Mouse (Mus musculus) embryonic facial prominence, embryonic 14.5 days (tissue): ENCODE measurements at regions not wholly inside any gene's neighbourhood (a gene's known extent, or its start where the extent isn't known, plus 50 kb on each side); places are given as distances from the start of the nearest gene placed in this dataset.

Experiments
- ATAC-seq: fragments of 200-750 bp; cut with Nextera tagmentation; 2 replicates; pipeline ENCODE4 v1.8.0; 2017; ENCODE audit warnings: low read depth, moderate number of reproducible peaks, moderate TSS enrichment
- DNase-seq: peaks from one replicate; pipeline ENCODE4 v3.0.0-alpha.2; 2015; ENCODE audit warnings: low spot score
- H3K27ac ChIP-seq: fragments of 300-500 bp; sonication (generic); replicated peaks from 2 replicates; pipeline ENCODE4 v1.5.1; 2014; ENCODE audit warnings: low read depth, mild to moderate bottlenecking, low read length, moderate library complexity
- H3K27me3 ChIP-seq: fragments of 300-500 bp; sonication (generic); replicated peaks from 2 replicates; pipeline ENCODE4 v1.6.1; 2014; ENCODE audit warnings: low read length; ENCODE audit not compliant: control insufficient read depth, insufficient read depth
- H3K36me3 ChIP-seq: fragments of 300-500 bp; sonication (generic); 2 replicates; pipeline ENCODE4 v1.6.1; 2014; ENCODE audit warnings: low read length, mixed read lengths; ENCODE audit not compliant: control insufficient read depth, insufficient read depth
- H3K4me1 ChIP-seq: fragments of 300-500 bp; sonication (generic); 2 replicates; pipeline ENCODE4 v1.6.1; 2014; ENCODE audit warnings: antibody characterized with exemption, low read length; ENCODE audit not compliant: control insufficient read depth, insufficient read depth
- H3K4me2 ChIP-seq: fragments of 300-500 bp; sonication (generic); 2 replicates; pipeline ENCODE4 v1.6.1; 2014; ENCODE audit warnings: low read depth, mild to moderate bottlenecking, low read length, moderate library complexity, mixed read lengths
- H3K4me3 ChIP-seq: fragments of 300-500 bp; sonication (generic); 2 replicates; pipeline ENCODE4 v1.5.1; 2014; ENCODE audit warnings: low read depth, mild to moderate bottlenecking, low read length
- H3K9ac ChIP-seq: fragments of 300-500 bp; sonication (generic); 2 replicates; pipeline ENCODE4 v1.6.1; 2014; ENCODE audit warnings: low read depth, mild to moderate bottlenecking, low read length, moderate library complexity, mixed read lengths
- H3K9me3 ChIP-seq: fragments of 300-500 bp; sonication (generic); 2 replicates; pipeline ENCODE4 v1.6.1; 2016; ENCODE audit warnings: low read length; ENCODE audit not compliant: control insufficient read depth
- WGBS: fragments of 180-500 bp; shearing (Covaris S2); extraction: QIAGEN DNeasy Blood & Tissue Kit; methylation state at CpG from one replicate; pipeline ENCODE4 v1.1.7; 2014; 5-methylcytosine and 5-hydroxymethylcytosine counted together

DNA sequence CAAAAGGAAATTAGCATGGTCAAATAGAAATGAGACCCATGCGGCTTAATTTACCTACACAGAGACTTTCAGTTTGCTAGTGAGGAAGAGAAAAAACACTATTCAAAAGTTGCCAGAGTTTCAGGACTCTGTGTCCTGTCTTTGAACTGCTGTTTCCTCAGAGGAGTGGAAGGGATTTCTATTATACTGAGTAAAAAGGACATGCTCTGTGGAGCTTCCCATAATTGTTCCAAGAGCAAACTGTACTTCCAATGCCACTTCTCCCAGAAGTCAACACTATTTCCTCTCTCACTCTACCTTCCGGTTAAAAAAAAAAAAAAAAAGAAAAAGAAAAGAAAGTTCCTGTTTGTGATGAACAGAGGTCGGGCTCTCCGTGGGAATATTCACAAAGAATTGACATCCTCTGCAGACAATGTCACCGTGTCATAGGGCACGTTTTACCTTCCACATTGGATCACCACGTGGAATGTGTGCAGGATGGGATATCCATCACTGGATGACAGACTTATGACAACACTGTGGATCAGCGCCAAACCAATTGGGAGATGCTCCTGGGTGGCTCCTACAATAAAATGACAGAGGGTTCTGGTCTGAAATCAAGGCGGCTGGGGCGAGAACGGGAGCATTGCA lies 377.5 kb downstream of the Gja1 start:
- Histone ChIP-seq H3K4me2 (no peak overlapping the region), H3K27ac (no peak overlapping the region), H3K27me3 (no peaks in the 10 kb centered on the region), H3K36me3 (no peaks in the 10 kb centered on the region), H3K9ac (no peak overlapping the region), H3K4me3 (no peak overlapping the region), H3K9me3 (no peaks in the 10 kb centered on the region), H3K4me1 (no peaks in the 10 kb centered on the region)
- DNase-seq (no peak), ATAC-seq (no peak)
- 69% methylated on average over 11 of the region's 11 CpGs for WGBS

DNA sequence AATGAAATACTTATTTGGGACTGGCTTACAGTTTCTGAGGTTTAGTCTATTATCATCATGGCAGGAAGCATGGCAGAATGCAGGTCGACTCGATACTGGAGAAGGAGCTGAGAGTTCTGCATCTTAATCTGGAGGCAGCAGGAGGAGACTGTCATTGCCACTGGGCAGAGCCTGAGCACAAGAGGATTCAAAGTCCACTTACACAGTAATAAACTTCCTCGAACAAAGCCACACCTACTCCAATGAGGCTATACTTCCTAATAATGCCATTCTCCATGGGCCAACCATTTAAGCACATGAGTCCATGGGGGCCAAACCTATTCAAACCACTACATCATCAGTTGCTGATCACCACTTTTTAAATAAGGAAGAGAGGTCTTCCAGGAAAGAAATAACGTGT lies 393.5 kb downstream of the Gja1 start:
- WGBS: 88% methylated on average over 4 of the region's 4 CpGs

DNA sequence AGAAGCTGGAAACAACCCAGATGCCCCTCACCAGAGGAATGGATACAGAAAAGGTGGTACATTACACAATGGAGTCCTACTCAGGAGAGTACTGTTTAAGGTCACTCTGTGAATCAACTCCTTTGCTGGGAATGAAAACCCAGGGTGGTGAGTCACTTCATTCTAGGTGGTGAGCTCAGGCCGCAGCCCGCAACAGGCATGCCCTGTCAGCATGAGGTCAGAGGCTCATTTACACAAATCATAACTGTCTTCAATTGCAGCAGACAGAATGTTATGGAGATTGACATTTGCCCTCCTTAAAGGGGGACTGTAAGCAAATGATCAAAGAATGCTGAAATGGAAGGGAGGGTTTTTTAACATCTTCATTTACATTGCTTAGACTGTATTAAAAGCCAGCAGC lies 405.1 kb downstream of the Gja1 start:
- Histone ChIP-seq H3K36me3 (no peaks in the 10 kb centered on the region), H3K4me1 (no peaks in the 10 kb centered on the region), H3K27me3 (no peaks in the 10 kb centered on the region), H3K9ac (no peak overlapping the region), H3K4me3 (no peak overlapping the region), H3K27ac (no peak overlapping the region), H3K9me3 (no peaks in the 10 kb centered on the region), H3K4me2 (no peak overlapping the region)
- ATAC-seq: no peak
- WGBS: 61% methylated on average over 2 of the region's 2 CpGs
- DNase-seq: no peak

More for the DNA sequence above, 393.5 kb downstream of the Gja1 start:
- no peak for ATAC-seq
- no peak overlapping the region for H3K27ac ChIP-seq
- H3K4me1 ChIP-seq: no peaks in the 10 kb centered on the region
- no peaks in the 10 kb centered on the region for H3K36me3 ChIP-seq
- DNase-seq: no peak
- H3K4me3 ChIP-seq: no peak overlapping the region
- no peak overlapping the region for H3K9ac ChIP-seq
- H3K4me2 ChIP-seq: no peak overlapping the region
- H3K27me3 ChIP-seq: no peaks in the 10 kb centered on the region
- no peaks in the 10 kb centered on the region for H3K9me3 ChIP-seq

DNA sequence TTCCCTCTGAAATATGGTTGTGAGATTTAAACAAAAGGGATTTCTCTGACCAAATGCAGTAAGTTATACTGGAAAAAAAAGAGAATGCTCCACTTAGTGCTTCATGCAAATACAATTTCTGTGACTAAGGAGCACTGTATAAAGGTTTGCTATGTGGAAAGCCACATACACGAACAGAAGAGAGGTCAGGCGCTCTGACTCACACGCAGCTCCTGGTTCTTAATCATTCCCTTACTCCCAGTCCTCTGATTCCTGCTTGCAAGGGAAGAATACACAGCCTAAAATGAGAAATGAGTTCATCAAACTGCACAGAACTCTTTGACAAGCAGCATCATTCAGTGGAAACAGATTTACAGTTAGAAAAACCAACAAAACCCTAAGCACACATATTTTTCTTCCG lies 406.8 kb downstream of the Gja1 start:
- Histone ChIP-seq H3K9me3 (no peaks in the 10 kb centered on the region), H3K27ac (no peak overlapping the region), H3K4me1 (no peaks in the 10 kb centered on the region), H3K36me3 (no peaks in the 10 kb centered on the region), H3K4me3 (no peak overlapping the region), H3K4me2 (no peak overlapping the region), H3K27me3 (no peaks in the 10 kb centered on the region), H3K9ac (no peak overlapping the region)
- WGBS: 68% methylated on average over 4 of the region's 4 CpGs
- DNase-seq (no peak), ATAC-seq (no peak)

DNA sequence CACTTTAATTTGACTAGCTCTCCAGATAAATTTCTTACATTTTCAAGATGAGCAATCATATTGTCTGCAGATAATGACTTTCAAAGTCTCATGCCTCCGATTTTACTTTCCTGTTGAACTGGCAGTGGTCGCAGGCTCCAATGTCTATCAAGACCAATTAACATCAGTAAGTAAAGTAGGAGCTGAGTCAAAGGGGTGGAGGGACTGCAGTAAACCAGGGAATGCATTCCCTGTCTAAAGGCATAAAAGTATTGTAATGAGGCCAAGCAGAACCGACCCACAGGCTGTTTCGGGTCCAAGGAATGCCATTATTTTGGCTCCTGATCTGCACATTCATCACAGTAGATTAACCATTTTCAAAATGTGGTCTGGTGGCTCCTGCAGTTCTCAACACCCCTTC lies 411.0 kb downstream of the Gja1 start:
- Histone ChIP-seq H3K27ac (no peak overlapping the region), H3K4me3 (no peak overlapping the region), H3K36me3 (no peaks in the 10 kb centered on the region), H3K9ac (no peak overlapping the region), H3K4me2 (no peak overlapping the region), H3K9me3 (no peaks in the 10 kb centered on the region), H3K27me3 (no peaks in the 10 kb centered on the region), H3K4me1 (no peaks in the 10 kb centered on the region)
- DNase-seq (no peak), ATAC-seq (no peak; the same call in 1 of the 2 replicates)
- 47% methylated on average over 4 of the region's 4 CpGs for WGBS

DNA sequence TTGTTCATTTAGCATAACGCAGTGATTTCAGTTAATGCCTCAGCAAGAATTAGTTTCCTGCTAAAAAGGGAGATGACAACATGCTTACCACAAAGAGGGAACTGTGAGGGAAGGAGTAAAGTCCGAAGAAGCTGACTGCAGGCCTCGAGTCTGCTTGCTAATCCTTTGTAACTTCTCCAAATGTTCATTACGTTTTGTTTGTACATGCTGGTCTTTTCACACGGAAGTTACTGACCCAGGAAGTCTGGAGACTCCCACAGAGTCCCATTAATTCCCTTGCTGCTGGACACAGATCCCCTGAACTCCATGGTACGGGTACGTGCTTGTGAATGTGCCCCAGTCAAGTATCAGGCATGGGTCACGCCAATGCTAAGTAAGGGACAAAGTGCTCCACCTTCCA lies 415.9 kb downstream of the Gja1 start:
- Histone ChIP-seq H3K9ac (no peak overlapping the region), H3K4me2 (no peak overlapping the region), H3K27ac (no peak overlapping the region), H3K4me3 (no peak overlapping the region), H3K36me3 (no peaks in the 10 kb centered on the region), H3K27me3 (no peaks in the 10 kb centered on the region), H3K4me1 (no peaks in the 10 kb centered on the region), H3K9me3 (no peaks in the 10 kb centered on the region)
- 58% methylated on average over 8 of the region's 8 CpGs for WGBS
- DNase-seq: no peak
- ATAC-seq: no peak

DNA sequence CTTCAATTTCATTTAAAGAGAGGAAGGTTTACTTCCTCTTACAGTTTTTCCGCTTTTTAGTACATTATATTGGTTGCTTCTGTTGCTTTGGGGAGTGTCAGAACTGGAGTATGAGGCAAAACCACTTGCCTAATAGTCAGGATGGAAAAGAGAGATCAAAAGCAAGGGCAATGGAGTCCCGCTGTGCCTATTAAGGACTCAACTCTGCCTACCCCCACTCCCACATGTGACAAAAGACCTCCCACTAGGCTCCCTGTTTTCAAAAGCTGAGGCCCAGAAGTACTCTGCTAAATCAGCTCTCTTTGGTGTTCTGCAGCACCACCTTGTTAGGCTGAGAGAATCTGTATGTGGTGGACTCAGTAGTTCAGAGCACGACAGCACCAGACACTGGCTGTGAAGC lies 418.3 kb downstream of the Gja1 start:
- Histone ChIP-seq H3K27me3 (no peaks in the 10 kb centered on the region), H3K27ac (no peak overlapping the region), H3K4me2 (no peak overlapping the region), H3K36me3 (no peaks in the 10 kb centered on the region), H3K9me3 (no peaks in the 10 kb centered on the region), H3K4me1 (no peaks in the 10 kb centered on the region), H3K4me3 (no peak overlapping the region), H3K9ac (no peak overlapping the region)
- WGBS: 49% methylated on average over 3 of the region's 3 CpGs
- no peak for DNase-seq
- ATAC-seq: no peak

DNA sequence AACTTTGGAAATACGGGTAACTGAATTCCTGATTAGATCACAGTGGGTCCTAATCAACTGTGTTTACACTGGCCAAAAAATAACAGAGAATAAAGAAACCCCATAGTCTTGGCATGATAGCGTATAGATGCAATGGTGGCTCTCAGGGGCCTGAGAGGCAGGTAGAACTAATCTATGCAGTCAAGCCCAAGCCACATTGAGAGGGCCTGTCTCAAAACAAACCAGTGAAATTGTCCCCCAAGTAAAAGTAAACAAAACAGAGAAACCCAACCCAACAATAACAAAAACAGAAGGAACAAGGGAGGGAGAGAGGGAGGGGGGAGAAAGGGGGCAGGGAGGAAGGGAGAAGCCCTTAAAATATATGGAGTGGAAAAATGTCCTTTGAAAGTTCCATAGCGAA lies 422.2 kb downstream of the Gja1 start:
- Histone ChIP-seq H3K9me3 (no peaks in the 10 kb centered on the region), H3K9ac (no peak overlapping the region), H3K36me3 (no peaks in the 10 kb centered on the region), H3K27me3 (no peaks in the 10 kb centered on the region), H3K4me3 (no peak overlapping the region), H3K4me1 (no peaks in the 10 kb centered on the region), H3K27ac (no peak overlapping the region), H3K4me2 (no peak overlapping the region)
- ATAC-seq (no peak), DNase-seq (no peak)
- WGBS: 70% methylated on average over 3 of the region's 3 CpGs

DNA sequence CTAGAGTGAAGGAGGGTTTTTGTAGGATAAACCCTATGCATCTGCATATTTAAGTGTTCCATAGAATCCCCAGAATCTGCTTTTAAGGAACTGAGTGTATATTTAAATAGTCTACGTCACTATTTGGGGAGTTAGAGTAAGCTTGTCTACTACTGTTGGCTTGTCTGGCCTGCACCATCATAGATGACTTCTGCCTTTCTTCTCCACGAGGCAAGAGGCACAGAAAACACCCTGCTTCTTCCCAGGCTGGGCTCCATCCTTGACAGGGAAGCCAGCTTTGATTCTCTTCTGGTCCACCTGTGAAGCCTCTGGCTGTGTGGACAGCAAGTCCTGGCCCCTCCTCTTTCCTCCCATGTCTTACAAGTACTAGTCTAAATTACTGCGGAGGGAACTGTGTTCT lies 422.6 kb downstream of the Gja1 start:
- 67% methylated on average over 3 of the region's 3 CpGs for WGBS
- no peak overlapping the region for H3K4me3 ChIP-seq

More for the DNA sequence above, 422.6 kb downstream of the Gja1 start:
- Histone ChIP-seq H3K27me3 (no peaks in the 10 kb centered on the region), H3K36me3 (no peaks in the 10 kb centered on the region), H3K9me3 (no peaks in the 10 kb centered on the region), H3K4me2 (no peak overlapping the region), H3K27ac (no peak overlapping the region), H3K4me1 (no peaks in the 10 kb centered on the region), H3K9ac (no peak overlapping the region)
- ATAC-seq: no peak
- no peak for DNase-seq
